Mouse (Mus musculus) CD4-positive helper T cell, adult 2 months (primary cell): ENCODE results near the gene Guf1.

Experiments used
- DNase-seq: peaks from one replicate; pipeline ENCODE4 v3.0.0-alpha.2; 2012; ENCODE audit warnings: low read depth, missing footprints, low spot score

The Guf1 gene

GRCm38 (mm10) chr5:69556628-69557403, at the start of gene Guf1:
TSS of gene Guf1 (plus strand) at chr5:69556923.
- DNase-seq, result peak; percentile 92

- no peak for DNase-seq
Measured at GRCm38 (mm10) chr5:69507045-69507444, 49.7 kb upstream of the Guf1 start.

DNA sequence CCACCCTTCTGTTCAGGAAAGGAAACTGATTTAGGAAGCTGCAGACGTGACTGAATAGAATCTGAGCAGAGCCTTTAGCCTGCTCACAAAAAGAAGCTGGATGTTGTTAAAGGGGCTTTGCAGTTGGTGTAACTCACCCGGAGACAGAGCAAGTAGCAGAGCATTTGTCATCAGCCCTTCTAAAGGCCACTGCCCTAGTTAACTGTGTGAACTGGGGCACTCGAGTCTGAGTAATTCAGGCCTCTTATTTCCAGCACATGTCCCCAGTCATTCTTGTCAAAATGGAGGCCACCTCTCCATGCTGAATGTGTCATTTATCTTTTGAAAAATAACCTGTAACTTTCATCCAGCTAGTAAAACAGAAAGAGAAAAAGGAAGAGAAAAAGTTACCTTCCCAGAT, 45.1 kb upstream of the Guf1 start:
- no peak for DNase-seq

DNA sequence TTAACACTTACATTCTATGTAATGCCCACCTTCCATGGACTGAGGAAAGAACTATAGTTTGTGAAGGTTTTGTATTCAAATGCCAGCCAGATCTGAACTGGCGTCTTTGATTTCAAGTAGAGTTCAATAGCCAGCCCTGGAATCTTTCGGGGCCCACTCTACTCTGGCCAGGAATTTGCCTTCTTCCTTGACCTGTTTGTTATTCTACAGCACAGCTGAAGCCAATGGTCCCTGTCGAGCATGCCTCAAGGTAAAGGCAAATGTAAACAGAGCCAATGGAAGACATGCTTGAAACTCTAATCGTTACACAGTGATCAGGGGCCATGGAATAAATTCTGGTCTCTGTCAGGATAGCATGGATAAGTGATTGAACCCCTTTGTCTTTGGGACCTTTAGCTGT, 44.5 kb upstream of the Guf1 start:
- DNase-seq, result no peak

GRCm38 (mm10) chr5:69520661-69521278, 36.0 kb upstream of the Guf1 start:
- peak; percentile 53 for DNase-seq

DNA sequence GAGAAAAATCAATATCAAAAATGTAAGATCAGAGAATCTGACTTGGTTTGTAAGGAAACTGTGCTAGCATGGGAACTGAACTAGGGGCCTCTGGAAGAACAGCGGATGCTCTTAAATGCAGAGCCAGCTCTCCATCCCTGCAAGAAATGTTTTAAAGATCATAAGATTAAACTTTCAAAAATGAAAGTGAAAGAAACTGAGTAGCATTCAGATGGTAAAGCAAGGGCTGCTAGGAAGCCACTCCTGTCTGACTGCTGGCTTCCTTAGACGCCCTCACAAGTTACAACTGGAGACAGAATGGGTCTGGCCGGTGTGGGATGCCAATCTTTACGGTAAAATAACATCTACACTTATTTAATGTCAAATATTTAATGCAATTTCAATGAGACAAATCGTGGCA, 34.7 kb upstream of the Guf1 start:
- DNase-seq, result peak; percentile 32

DNA sequence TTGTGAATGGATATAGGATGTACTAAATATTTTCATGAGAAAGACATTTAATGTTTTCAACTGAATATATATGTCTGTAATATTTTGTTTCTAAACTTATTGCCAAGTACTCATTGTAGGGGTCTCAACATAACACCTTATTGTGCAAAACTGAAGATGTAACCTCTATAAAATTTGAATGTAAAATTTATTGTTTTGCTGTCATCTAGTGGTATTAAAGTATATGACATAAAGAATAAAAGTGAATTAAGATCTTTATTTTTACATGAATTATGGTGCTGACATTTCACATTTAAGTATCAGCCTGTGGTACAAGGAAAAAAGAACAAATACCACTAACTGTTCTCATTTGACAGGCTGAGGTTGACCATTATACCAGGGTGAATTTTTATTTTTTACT, 32.8 kb upstream of the Guf1 start:
- no peak for DNase-seq

GRCm38 (mm10) chr5:69541680-69542079, 15.0 kb upstream of the Guf1 start:
- no peak for DNase-seq

- no peak for DNase-seq
Measured at GRCm38 (mm10) chr5:69542489-69542888, 14.2 kb upstream of the Guf1 start, which contains the start of gene Yipf7. TSS of gene Yipf7 (minus strand) at chr5:69542648.

DNA sequence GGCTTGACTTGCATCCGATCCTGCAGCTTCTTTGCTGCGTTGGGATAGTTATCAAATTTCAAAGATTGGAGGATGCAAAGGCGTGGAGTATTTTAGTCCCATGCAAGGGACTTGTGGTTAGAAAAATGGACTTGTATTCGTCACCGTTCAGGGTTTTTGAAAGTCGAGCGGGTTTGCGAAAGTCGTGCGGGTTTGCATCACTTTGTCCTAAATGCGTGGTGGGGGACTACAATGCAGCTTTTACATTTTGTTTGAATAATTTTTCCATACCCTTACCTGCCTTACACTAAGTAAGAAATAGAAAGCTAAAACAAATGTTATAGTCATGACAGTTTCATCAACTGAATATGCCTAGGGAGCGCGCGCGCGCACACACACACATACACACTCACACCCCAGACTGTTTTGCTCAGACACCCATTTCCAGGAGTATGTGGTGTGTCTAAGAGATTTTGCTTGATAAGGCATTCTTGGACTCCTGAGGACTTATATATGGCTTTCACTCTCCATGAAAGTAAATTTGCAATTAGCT, 747 bp downstream of the Guf1 start:
- peak; percentile 48 for DNase-seq

- peak; percentile 85 for DNase-seq
Measured at GRCm38 (mm10) chr5:69591640-69592461, 35.1 kb downstream of the Guf1 start, which contains the start of gene Gnpda2. TSS of gene Gnpda2 (minus strand) at chr5:69592340.

DNA sequence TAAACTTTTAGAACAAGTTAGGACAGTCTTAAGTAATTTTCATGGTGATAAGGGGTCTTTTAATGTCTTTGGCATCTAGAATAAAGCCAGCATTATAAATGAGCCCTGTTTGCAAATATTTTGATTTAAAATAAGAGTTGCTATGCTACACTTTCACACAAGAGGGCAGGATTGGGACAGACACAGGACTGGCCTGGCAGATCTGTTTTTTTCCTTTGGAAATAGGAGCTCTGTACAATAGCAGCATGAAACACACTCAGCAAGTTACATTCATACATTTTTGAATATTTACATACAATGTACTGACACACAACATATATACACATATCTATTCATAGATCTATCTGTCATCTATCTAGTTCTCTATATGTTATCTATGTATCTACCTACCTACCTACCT, 44.3 kb downstream of the Guf1 start:
- DNase-seq, result no peak

DNA sequence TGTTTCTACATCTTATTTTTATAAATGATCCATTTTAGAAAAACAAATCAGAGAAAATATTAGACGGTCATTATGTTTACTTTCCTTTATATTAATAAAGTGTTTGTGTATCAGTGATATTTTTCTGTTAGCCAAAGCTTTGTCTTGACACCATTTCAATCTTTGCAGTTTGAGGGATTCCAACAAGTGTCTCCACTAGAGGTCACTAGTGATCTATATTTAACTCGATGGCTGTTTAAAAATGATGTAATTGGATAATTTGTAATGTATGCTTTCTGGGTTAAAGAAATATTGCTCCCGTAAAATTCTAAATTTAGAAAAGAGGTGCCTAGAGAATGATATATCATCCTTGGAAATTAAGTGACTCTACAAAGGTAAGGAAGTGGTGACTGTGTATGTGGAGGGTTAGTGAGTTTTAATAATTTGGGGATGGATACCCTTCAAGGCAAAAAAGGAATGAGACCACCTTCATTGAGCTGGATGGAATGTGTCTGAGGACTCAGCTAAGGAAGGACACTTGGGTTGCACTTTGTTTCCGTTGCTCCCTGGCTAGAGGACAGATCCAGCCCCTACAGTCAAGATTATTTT, 56.6 kb downstream of the Guf1 start:
- DNase-seq, result peak; percentile 8

GRCm38 (mm10) chr5:69620899-69621298, 64.2 kb downstream of the Guf1 start:
- no peak for DNase-seq
